Mouse (Mus musculus) kidney, postnatal 0 days (tissue): ENCODE measurements around the gene Tlr13. TPM values are rescaled to one million over a fixed set of nuclear protein-coding genes. Genes with fewer than 3 reads are reported as not detected.
"Not testable (repeated sequence)": the region's sequence is repeated elsewhere in the genome, so short reads cannot be mapped to it uniquely, and the experiment has no call there.

Experiments
- ATAC-seq: fragments of 200-750 bp; cut with Nextera tagmentation; replicated peaks from 2 replicates; pipeline ENCODE4 v1.8.0; 2017; ENCODE audit warnings: low read depth, moderate number of reproducible peaks, moderate TSS enrichment, moderate library complexity; ENCODE audit not compliant: low FRiP score
- DNase-seq: peaks from one replicate; pipeline ENCODE4 v3.0.0-alpha.2; 2016; ENCODE audit warnings: low spot score
- H3K27ac ChIP-seq: fragments of 300-500 bp; sonication (generic); 2 replicates; pipeline ENCODE4 v1.5.1; 2014; ENCODE audit warnings: mild to moderate bottlenecking
- H3K27me3 ChIP-seq: fragments of 300-500 bp; sonication (generic); 2 replicates; pipeline ENCODE4 v1.6.1; 2014; ENCODE audit warnings: low read length, mixed read lengths; ENCODE audit not compliant: insufficient read depth
- H3K36me3 ChIP-seq: fragments of 300-500 bp; sonication (generic); 2 replicates; pipeline ENCODE4 v1.6.1; 2014; ENCODE audit warnings: low read length, mixed read lengths; ENCODE audit not compliant: insufficient read depth
- H3K4me1 ChIP-seq: fragments of 300-500 bp; sonication (generic); replicated peaks from 2 replicates; pipeline ENCODE4 v1.6.1; 2014; ENCODE audit warnings: antibody characterized with exemption, low read length, mixed read lengths; ENCODE audit not compliant: insufficient read depth
- H3K4me2 ChIP-seq: fragments of 300-500 bp; sonication (generic); 2 replicates; pipeline ENCODE4 v1.6.1; 2014; ENCODE audit warnings: mild to moderate bottlenecking, low read length, moderate library complexity, mixed read lengths
- H3K4me3 ChIP-seq: fragments of 300-500 bp; sonication (generic); replicated peaks from 2 replicates; pipeline ENCODE4 v1.5.1; 2014; ENCODE audit warnings: low read depth, low read length
- H3K9ac ChIP-seq: fragments of 300-500 bp; sonication (generic); 2 replicates; pipeline ENCODE4 v1.6.1; 2014; ENCODE audit warnings: low read depth, low read length
- H3K9me3 ChIP-seq: fragments of 300-500 bp; sonication (generic); replicated peaks from 2 replicates; pipeline ENCODE4 v1.6.1; 2016; ENCODE audit warnings: low read length, inconsistent platforms, mixed read lengths
- CTCF ChIP-seq: IDR thresholded peaks from 2 replicates; pipeline ENCODE4 v1.5.1; 2016; ENCODE audit warnings: antibody characterized with exemption, low read depth, mild to moderate bottlenecking, moderate library complexity
- WGBS: fragments of 180-500 bp; shearing (Covaris S2); extraction: QIAGEN DNeasy Blood & Tissue Kit; methylation state at CpG from one replicate; pipeline ENCODE4 v1.1.7; 2014; 5-methylcytosine and 5-hydroxymethylcytosine counted together
- polyA plus RNA-seq: library from polyadenylated mRNA; unstranded; fragments of >200 nt; fragmentation: Nextera tagmentation; extraction: Ambion mirVana; gene quantifications from 2 replicates; pipeline ENCODE4 v1.2.1, GENCODE M21; 2015

The Tlr13 gene
- polyA plus RNA-seq, 1 experiment from 2014 or later: 0.59 TPM

- no peak for DNase-seq
- H3K36me3 ChIP-seq: no peaks in the 10 kb centered on the region
- no peak for TF ChIP-seq CTCF
- no peaks in the 10 kb centered on the region for H3K9me3 ChIP-seq
- WGBS: 42% methylated on average over 4 of the region's 4 CpGs
- peak overlapping the region; percentile 62; the same call in 1 of the 2 replicates for H3K4me2 ChIP-seq
- no peak for ATAC-seq
- H3K27me3 ChIP-seq: no peaks in the 10 kb centered on the region
- H3K27ac ChIP-seq: no peak overlapping the region
- no peak overlapping the region for H3K4me3 ChIP-seq
- no peak overlapping the region for H3K9ac ChIP-seq
- H3K4me1 ChIP-seq: no peaks in the 10 kb centered on the region; the same call in none of the 2 replicates
These were observed 47.1 kb downstream of the Tlr13 start for GRCm38 (mm10) chrX:106190091-106190490.

GRCm38 (mm10) chrX:106194361-106194760 is 51.4 kb downstream of the Tlr13 start:
- ATAC-seq, H3K9ac ChIP-seq, H3K4me1 ChIP-seq, DNase-seq, H3K27ac ChIP-seq, H3K4me2 ChIP-seq, H3K9me3 ChIP-seq, H3K4me3 ChIP-seq, H3K27me3 ChIP-seq: not testable (repeated sequence)
- 0 out of 2 replicates have a peak, but pooled peaks cover 12% of the 10 kb centered on the region for H3K36me3 ChIP-seq
- 82% methylated on average over 6 of the region's 6 CpGs for WGBS

- TF ChIP-seq CTCF: peak; percentile 37; the same call in 1 of the 2 replicates
- ATAC-seq (no peak), DNase-seq (no peak)
These were observed 54.3 kb downstream of the Tlr13 start for GRCm38 (mm10) chrX:106197308-106197707.

GRCm38 (mm10) chrX:106198904-106199303 is 55.9 kb downstream of the Tlr13 start:
- DNase-seq: no peak
- no peak for ATAC-seq
- H3K36me3 ChIP-seq: peaks cover 37% of the 10 kb centered on the region

More at GRCm38 (mm10) chrX:106197308-106197707, 54.3 kb downstream of the Tlr13 start:
- H3K27me3 ChIP-seq: no peaks in the 10 kb centered on the region
- H3K4me3 ChIP-seq: no peak overlapping the region
- H3K4me1 ChIP-seq: no peaks in the 10 kb centered on the region
- H3K4me2 ChIP-seq: no peak overlapping the region
- H3K9me3 ChIP-seq: no peaks in the 10 kb centered on the region
- H3K36me3 ChIP-seq: peaks cover 33% of the 10 kb centered on the region
- H3K9ac ChIP-seq: no peak overlapping the region
- 64% methylated on average over 5 of the region's 5 CpGs for WGBS
- no peak overlapping the region for H3K27ac ChIP-seq

GRCm38 (mm10) chrX:106209100-106209499 is 66.1 kb downstream of the Tlr13 start:
- no peaks in the 10 kb centered on the region for H3K9me3 ChIP-seq

More at GRCm38 (mm10) chrX:106198904-106199303, 55.9 kb downstream of the Tlr13 start:
- WGBS: 86% methylated on average over 5 of the region's 5 CpGs
- Histone ChIP-seq H3K27ac (no peak overlapping the region), H3K4me1 (no peaks in the 10 kb centered on the region), H3K27me3 (no peaks in the 10 kb centered on the region), H3K4me2 (no peak overlapping the region), H3K9me3 (no peaks in the 10 kb centered on the region), H3K9ac (no peak overlapping the region), H3K4me3 (no peak overlapping the region)
- peak; percentile 42; the same call in 1 of the 2 replicates for TF ChIP-seq CTCF

More at GRCm38 (mm10) chrX:106209100-106209499, 66.1 kb downstream of the Tlr13 start:
- H3K4me3 ChIP-seq: no peak overlapping the region
- H3K27me3 ChIP-seq: no peaks in the 10 kb centered on the region
- TF ChIP-seq CTCF: no peak
- H3K9ac ChIP-seq: no peak overlapping the region
- H3K36me3 ChIP-seq: 0 out of 2 replicates have a peak, but pooled peaks cover 2% of the 10 kb centered on the region
- no peak overlapping the region for H3K4me2 ChIP-seq
- no peak for ATAC-seq
- WGBS: 90% methylated on average over 2 of the region's 2 CpGs
- no peak for DNase-seq
- no peak overlapping the region for H3K27ac ChIP-seq
- no peaks in the 10 kb centered on the region for H3K4me1 ChIP-seq

Other genes starting within 250 kb of the Tlr13 start
- gene Atrx, start 213.8 kb upstream of the Tlr13 start, polyA plus RNA-seq: 125 and 141 TPM in 2 replicates
- 47.4 and 50.8 TPM in 2 replicates for gene Magt1, start 131.3 kb upstream of the Tlr13 start, polyA plus RNA-seq
- gene Cox7b, start 127.5 kb upstream of the Tlr13 start, polyA plus RNA-seq: 754 and 861 TPM in 2 replicates
- 20.7 and 21.0 TPM in 2 replicates for gene Atp7a, start 115.9 kb upstream of the Tlr13 start, polyA plus RNA-seq
- gene Pgk1, start 43.9 kb downstream of the Tlr13 start, polyA plus RNA-seq: 280 and 296 TPM in 2 replicates
- 11.6 and 12.1 TPM in 2 replicates for gene Taf9b, start 78.0 kb downstream of the Tlr13 start, polyA plus RNA-seq
- not detected in 2 replicates for gene Fnd3c2, start 112.2 kb downstream of the Tlr13 start, polyA plus RNA-seq